ENCODE assay signal across 35 mouse cellular contexts in the genomic region with DNA sequence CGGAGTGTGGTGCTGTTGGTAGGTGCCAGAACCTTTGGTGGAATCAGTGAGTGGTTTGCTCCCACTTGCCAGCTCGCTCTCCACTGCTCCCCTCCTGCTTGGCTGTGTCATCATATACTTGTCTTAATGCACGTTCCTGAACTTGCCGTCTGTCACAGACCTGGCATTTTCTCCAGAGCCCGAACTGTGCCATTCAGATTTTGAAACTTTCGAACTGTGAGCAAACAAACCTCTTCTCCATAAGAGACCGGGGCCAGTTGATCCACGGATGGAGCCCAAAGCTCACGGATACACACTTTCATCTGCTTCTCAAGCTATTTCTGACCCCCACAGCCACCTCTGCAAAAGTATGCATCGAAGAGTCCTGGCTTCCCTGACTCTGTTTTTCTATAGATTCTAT.
"Had no signal": no experiment of that assay in that cellular context is flagged by ENCODE, and none has a peak within 500 bp of the region (broad histone marks: within the 10 kb centered on the region; RNA-seq: fewer than 3 reads in every experiment).

No protein-coding gene starts in this region.

- H3K4me2 ChIP-seq: heart, embryonic 11.5 days; heart, embryonic 12.5 days; heart, embryonic 13.5 days; heart, embryonic 15.5 days; hindbrain, embryonic 12.5 days; hindbrain, embryonic 13.5 days; hindbrain, embryonic 14.5 days; hindbrain, embryonic 15.5 days; intestine, embryonic 15.5 days; kidney, embryonic 15.5 days had no signal

- DNase-seq: heart, postnatal 10 days; heart, postnatal 14 days; heart, postnatal 36 days; heart, postnatal 4 days; kidney, adult 11 months; kidney, adult 18-20 months; kidney, adult 2 months; kidney, adult 8-10 months; kidney, adult 9 months; kidney, postnatal 10 days; kidney, postnatal 14 days; kidney, postnatal 25 days; kidney, postnatal 36 days; kidney, postnatal 4 days; layer of hippocampus, adult 9-11 months; layer of hippocampus, postnatal 36 days had no signal

- H3K27ac ChIP-seq: heart, embryonic 10.5 days; hindbrain, embryonic 10.5 days; hindbrain, embryonic 12.5 days; hindbrain, embryonic 13.5 days; hindbrain, embryonic 14.5 days; hindbrain, embryonic 15.5 days; hindbrain, postnatal 0 days; intestine, embryonic 15.5 days; kidney, embryonic 15.5 days; kidney, postnatal 0 days; layer of hippocampus, adult 2 months had no signal

- H3K27me3 ChIP-seq: heart, embryonic 12.5 days; heart, embryonic 13.5 days; heart, embryonic 15.5 days; hindbrain, embryonic 12.5 days; hindbrain, embryonic 13.5 days; hindbrain, embryonic 15.5 days; intestine, embryonic 15.5 days; kidney, embryonic 15.5 days had no signal

- H3K36me3 ChIP-seq: heart, embryonic 10.5 days; heart, embryonic 12.5 days; heart, embryonic 13.5 days; heart, embryonic 15.5 days; hindbrain, embryonic 10.5 days; hindbrain, embryonic 12.5 days; hindbrain, embryonic 13.5 days; hindbrain, embryonic 15.5 days; intestine, embryonic 15.5 days; kidney, embryonic 15.5 days had no signal

- H3K4me1 ChIP-seq: hindbrain, embryonic 12.5 days; hindbrain, embryonic 13.5 days; hindbrain, embryonic 15.5 days; intestine, embryonic 15.5 days had no signal

- H3K9ac ChIP-seq: heart, embryonic 12.5 days; heart, embryonic 13.5 days; heart, embryonic 15.5 days; hindbrain, embryonic 12.5 days; hindbrain, embryonic 13.5 days; hindbrain, embryonic 14.5 days; hindbrain, embryonic 15.5 days; intestine, embryonic 15.5 days; kidney, embryonic 15.5 days had no signal

- H3K4me3 ChIP-seq: heart, embryonic 10.5 days; heart, embryonic 12.5 days; heart, embryonic 13.5 days; heart, embryonic 15.5 days; hindbrain, embryonic 10.5 days; hindbrain, embryonic 12.5 days; hindbrain, embryonic 13.5 days; hindbrain, embryonic 15.5 days; intestine, embryonic 15.5 days; kidney, embryonic 15.5 days; layer of hippocampus, adult 2 months had no signal

- ATAC-seq: hindbrain, embryonic 16.5 days; hindbrain, postnatal 0 days; inflammation-experienced regulatory T-cells, adult 6 months; intestine, embryonic 15.5 days; intestine, embryonic 16.5 days; intestine, postnatal 0 days had no signal

- H3K9me3 ChIP-seq: heart, embryonic 10.5 days; heart, embryonic 15.5 days; hindbrain, embryonic 10.5 days; hindbrain, embryonic 15.5 days; intestine, embryonic 15.5 days; kidney, embryonic 15.5 days had no signal
